Mouse (Mus musculus) CD4-positive naive resting alpha-beta T cell, adult 57 days (primary cell): ENCODE results near the gene Fabp6. TPM values are rescaled to one million over a fixed set of nuclear protein-coding genes. Genes with fewer than 3 reads are reported as not detected.

Source experiments
- total RNA-seq: library from RNA; stranded (reverse); gene quantifications from one replicate; pipeline ENCODE4 v1.2.4, GENCODE M21; 2023

The Fabp6 gene
- total RNA-seq: not detected

GRCm38 (mm10) chr11:43601440-43601839 is at the start of gene Fabp6:
TSS of gene Fabp6 (minus strand) at chr11:43601540.

GRCm38 (mm10) chr11:43586324-43587090 is 14.8 kb downstream of the Fabp6 start, which contains the start of gene 4933415A04Rik:
TSS of gene 4933415A04Rik (plus strand) at chr11:43587040.

Other genes starting within 250 kb of the Fabp6 start
- 60.2 TPM for gene Pttg1, start 175.3 kb downstream of the Fabp6 start, total RNA-seq
- gene Slu7, start 167.8 kb downstream of the Fabp6 start, total RNA-seq: 94.3 TPM
- not detected for gene C1qtnf2, start 127.3 kb downstream of the Fabp6 start, total RNA-seq
- gene Ccnjl, start 72.8 kb downstream of the Fabp6 start, total RNA-seq: 1.5 TPM
- 0.38 TPM for gene 4933415A04Rik, start 14.5 kb downstream of the Fabp6 start, total RNA-seq
- 80.4 TPM for gene Pwwp2a, start 80.5 kb upstream of the Fabp6 start, total RNA-seq
- 45.5 TPM for gene Ttc1, start 146.5 kb upstream of the Fabp6 start, total RNA-seq